Comparison of ENCODE assay signal across 21 mouse cellular contexts in genomic region chr4:101460114-101460513, GRCm38 (mm10). TPM values are rescaled to one million over a fixed set of nuclear protein-coding genes. Genes with fewer than 3 reads are reported as not detected.
"Had no signal": no experiment of that assay in that cellular context is flagged by ENCODE, and none has a peak within 500 bp of the region (broad histone marks: within the 10 kb centered on the region; RNA-seq: fewer than 3 reads in every experiment).

No protein-coding gene starts in this region.

- DNase-seq: liver, postnatal 0 days; lung, adult 2 months; lung, postnatal 14 days; lung, postnatal 36 days; midbrain, embryonic 14.5 days; retina, postnatal 1 day; right cerebral cortex, postnatal 25 days; right cerebral cortex, postnatal 4 days; spleen, adult 18-20 months; thymus, adult 18-20 months; thymus, postnatal 14 days; thymus, postnatal 36 days had no signal

- H3K4me1 ChIP-seq: lung, embryonic 15.5 days; midbrain, embryonic 10.5 days; midbrain, embryonic 12.5 days; neural tube, embryonic 13.5 days; neural tube, embryonic 15.5 days had no signal

- H3K9me3 ChIP-seq: lung, embryonic 15.5 days; midbrain, embryonic 10.5 days; midbrain, embryonic 12.5 days; neural tube, embryonic 13.5 days; neural tube, embryonic 15.5 days had no signal

- H3K9ac ChIP-seq: liver, postnatal 0 days; lung, embryonic 15.5 days; midbrain, embryonic 12.5 days; neural tube, embryonic 13.5 days; neural tube, embryonic 15.5 days had no signal

- H3K4me2 ChIP-seq: lung, embryonic 15.5 days; midbrain, embryonic 12.5 days; neural tube, embryonic 13.5 days; neural tube, embryonic 15.5 days had no signal

- H3K4me3 ChIP-seq: lung, embryonic 15.5 days; midbrain, embryonic 10.5 days; midbrain, embryonic 12.5 days; myocyte; neural tube, embryonic 13.5 days; neural tube, embryonic 15.5 days had no signal

- ATAC-seq: liver, postnatal 0 days; lung, postnatal 0 days; midbrain, embryonic 16.5 days had no signal

- H3K36me3 ChIP-seq: midbrain, embryonic 12.5 days; neural tube, embryonic 13.5 days; neural tube, embryonic 15.5 days had no signal

- H3K27me3 ChIP-seq: lung, embryonic 15.5 days; midbrain, embryonic 12.5 days; neural tube, embryonic 13.5 days; neural tube, embryonic 15.5 days had no signal

- H3K27ac ChIP-seq: lung, embryonic 15.5 days; macrophage; midbrain, embryonic 10.5 days; midbrain, embryonic 12.5 days; neural tube, embryonic 13.5 days; neural tube, embryonic 15.5 days had no signal

RNA-seq across cellular contexts. Expression of gene Dnajc6, which starts 36.3 kb away (rescaled TPM):
- polyA plus RNA-seq: macrophage had no signal
